Mouse (Mus musculus) liver, postnatal 0 days (tissue): ENCODE data around the gene Rpusd2. TPM values are rescaled to one million over a fixed set of nuclear protein-coding genes. Genes with fewer than 3 reads are reported as not detected.
A peak's percentile ranks its signal among the peaks of the same experiment; 100 is the strongest.

Experiments used
- ATAC-seq: fragments of 200-750 bp; cut with Nextera tagmentation; 2 replicates; pipeline ENCODE4 v1.8.0; 2017; ENCODE audit warnings: mild to moderate bottlenecking, moderate library complexity
- DNase-seq: peaks from one replicate; pipeline ENCODE4 v3.0.0-alpha.2; 2016
- H3K27ac ChIP-seq: fragments of 300-500 bp; sonication (generic); 2 replicates; pipeline ENCODE4 v1.5.1; 2014; ENCODE audit warnings: antibody characterized with exemption, moderate library complexity, mild to moderate bottlenecking, low read depth
- H3K27me3 ChIP-seq: fragments of 300-500 bp; sonication (generic); 2 replicates; pipeline ENCODE4 v1.6.1; 2014; ENCODE audit warnings: low read length, control low read depth, mixed read lengths; ENCODE audit not compliant: insufficient read depth
- H3K36me3 ChIP-seq: fragments of 300-500 bp; sonication (generic); replicated peaks from 2 replicates; pipeline ENCODE4 v1.6.1; 2014; ENCODE audit warnings: mild to moderate bottlenecking, control low read depth, low read length, moderate library complexity, mixed read lengths; ENCODE audit not compliant: insufficient read depth
- H3K4me1 ChIP-seq: fragments of 300-500 bp; sonication (generic); 2 replicates; pipeline ENCODE4 v1.6.1; 2014; ENCODE audit warnings: antibody characterized with exemption, mild to moderate bottlenecking, control low read depth; ENCODE audit not compliant: insufficient read depth
- H3K4me2 ChIP-seq: fragments of 300-500 bp; sonication (generic); 2 replicates; pipeline ENCODE4 v1.6.1; 2014; ENCODE audit warnings: low read depth, mild to moderate bottlenecking, low read length, moderate library complexity, mixed read lengths
- H3K4me3 ChIP-seq: fragments of 300-500 bp; sonication (generic); 2 replicates; pipeline ENCODE4 v1.5.1; 2014; ENCODE audit warnings: low read depth, low read length
- H3K9ac ChIP-seq: fragments of 300-500 bp; sonication (generic); replicated peaks from 2 replicates; pipeline ENCODE4 v1.6.1; 2014; ENCODE audit warnings: mild to moderate bottlenecking, moderate library complexity
- H3K9me3 ChIP-seq: fragments of 300-500 bp; sonication (generic); 2 replicates; pipeline ENCODE4 v1.6.1; 2016; ENCODE audit warnings: mild to moderate bottlenecking, control low read depth, low read length, mixed read lengths
- CTCF ChIP-seq: sonication (generic); IDR thresholded peaks from 2 replicates; pipeline ENCODE4 v1.5.1; 2016; ENCODE audit warnings: antibody characterized with exemption, low read depth
- EP300 ChIP-seq: IDR thresholded peaks from 2 replicates; pipeline ENCODE4 v1.6.1; 2016; ENCODE audit warnings: antibody characterized with exemption, low read depth, mild to moderate bottlenecking
- WGBS: fragments of 180-500 bp; shearing (Covaris S2); extraction: QIAGEN DNeasy Blood & Tissue Kit; methylation state at CpG from one replicate; pipeline ENCODE4 v1.1.7; 2014; ENCODE audit not compliant: insufficient replicate concordance; 5-methylcytosine and 5-hydroxymethylcytosine counted together
- polyA plus RNA-seq: library from polyadenylated mRNA; unstranded; fragments of >200 nt; fragmentation: Nextera tagmentation; extraction: Ambion mirVana; gene quantifications from 2 replicates; pipeline ENCODE4 v1.2.1, GENCODE M21; 2015

The Rpusd2 gene
- polyA plus RNA-seq: 1.3 and 2.1 TPM in 2 replicates

GRCm38 (mm10) chr2:119034656-119035396 lies at the start of gene Rpusd2:
Rpusd2 (plus strand) TSS chr2:119034790.
- TF ChIP-seq CTCF (peak; percentile 67), EP300 (no peak)
- peak; percentile 99 for ATAC-seq
- WGBS: under 1% methylated on average over 48 of the region's 49 CpGs
- peaks cover 19% of the 10 kb centered on the region for H3K36me3 ChIP-seq
- H3K4me3 ChIP-seq: peak within 1 kb of the TSS; percentile 64
- peak within 1 kb of the TSS; percentile 69 for H3K27ac ChIP-seq
- H3K4me2 ChIP-seq: peak within 1 kb of the TSS; percentile 83
- peak; percentile 96 for DNase-seq
- H3K27me3 ChIP-seq: no peaks in the 10 kb centered on the region
- peak within 1 kb of the TSS; percentile 73 for H3K9ac ChIP-seq
- peaks cover 5% of the 10 kb centered on the region for H3K4me1 ChIP-seq
- H3K9me3 ChIP-seq: no peaks in the 10 kb centered on the region

GRCm38 (mm10) chr2:118995490-118995889 lies 39.1 kb upstream of the Rpusd2 start:
- 58% methylated on average over 5 of the region's 5 CpGs for WGBS
- Histone ChIP-seq H3K27me3 (peaks cover 14% of the 10 kb centered on the region; the same call in 1 of the 2 replicates), H3K27ac (no peak overlapping the region), H3K9me3 (no peaks in the 10 kb centered on the region), H3K4me3 (no peak overlapping the region), H3K36me3 (no peaks in the 10 kb centered on the region), H3K9ac (no peak overlapping the region), H3K4me1 (no peaks in the 10 kb centered on the region), H3K4me2 (no peak overlapping the region)
- ATAC-seq: no peak
- TF ChIP-seq EP300 (no peak), CTCF (no peak)
- DNase-seq: no peak

GRCm38 (mm10) chr2:118995919-118996797 lies 38.4 kb upstream of the Rpusd2 start:
- Histone ChIP-seq H3K4me3 (no peak overlapping the region), H3K36me3 (no peaks in the 10 kb centered on the region), H3K27ac (no peak overlapping the region), H3K4me1 (no peaks in the 10 kb centered on the region), H3K9me3 (no peaks in the 10 kb centered on the region), H3K4me2 (no peak overlapping the region), H3K9ac (no peak overlapping the region), H3K27me3 (peaks cover 14% of the 10 kb centered on the region; the same call in 1 of the 2 replicates)
- DNase-seq (no peak), ATAC-seq (no peak)
- TF ChIP-seq CTCF (no peak), EP300 (no peak)
- WGBS: 46% methylated on average over 16 of the region's 16 CpGs

GRCm38 (mm10) chr2:118996798-118997105 lies 37.8 kb upstream of the Rpusd2 start:
- TF ChIP-seq EP300: no peak
- TF ChIP-seq CTCF: no peak
- no peaks in the 10 kb centered on the region for H3K36me3 ChIP-seq
- ATAC-seq: no peak
- H3K9ac ChIP-seq: no peak overlapping the region
- H3K27ac ChIP-seq: no peak overlapping the region
- H3K27me3 ChIP-seq: peaks cover 14% of the 10 kb centered on the region; the same call in 1 of the 2 replicates
- no peak overlapping the region for H3K4me3 ChIP-seq
- H3K9me3 ChIP-seq: no peaks in the 10 kb centered on the region
- H3K4me2 ChIP-seq: no peak overlapping the region
- whole genome bisulfite sequencing: 62% methylated on average over 1 of the region's 1 CpGs
- H3K4me1 ChIP-seq: no peaks in the 10 kb centered on the region
- DNase-seq: no peak

GRCm38 (mm10) chr2:118998115-118998866 lies 36.3 kb upstream of the Rpusd2 start:
- Histone ChIP-seq H3K4me2 (no peak overlapping the region), H3K4me3 (no peak overlapping the region), H3K27me3 (peaks cover 14% of the 10 kb centered on the region; the same call in 1 of the 2 replicates), H3K9ac (no peak overlapping the region), H3K36me3 (no peaks in the 10 kb centered on the region), H3K9me3 (no peaks in the 10 kb centered on the region), H3K4me1 (no peaks in the 10 kb centered on the region), H3K27ac (no peak overlapping the region)
- DNase-seq (no peak), ATAC-seq (no peak)
- 56% methylated on average over 6 of the region's 6 CpGs for WGBS
- TF ChIP-seq EP300: no peak
- no peak for TF ChIP-seq CTCF
